Mouse (Mus musculus): ENCODE measurements around the gene Crip2. TPM values are rescaled to one million over a fixed set of nuclear protein-coding genes. Genes with fewer than 3 reads are reported as not detected.

Crip2 gene
- total and polyA plus RNA-seq, 3 experiments, result 1.3 to 9.5 TPM; not detected in 1

GRCm38 (mm10) chr12:113187011-113187375, 47.0 kb downstream of the Crip2 start:
- peaks cover 9% of the 10 kb centered on the region; the same call in 1 of the 2 replicates for H3K27me3 ChIP-seq (ENCODE audit: insufficient read depth, low read length)
- H3K9me3 ChIP-seq (replicated peaks), result peaks cover 38% of the 10 kb centered on the region
- H3K4me3 ChIP-seq (ENCODE audit: low read depth, low read length), result no peak overlapping the region
- DNase-seq (ENCODE audit: low spot score) (no peak), ATAC-seq (ENCODE audit: extremely low read depth, insufficient number of reproducible peaks, low FRiP score, poor library complexity, severe bottlenecking) (no peak)
- H3K4me1 ChIP-seq (ENCODE audit: insufficient read depth, low read depth, low read length), result no peaks in the 10 kb centered on the region
- no peaks in the 10 kb centered on the region for H3K36me3 ChIP-seq (replicated peaks)
- no peak for TF ChIP-seq GATA2 (IDR thresholded peaks at IDR 0.05; ENCODE audit: borderline replicate concordance, low read depth, low read length)
- TF ChIP-seq TAL1 (conservative IDR thresholded peaks at IDR 0.05; ENCODE audit: low read depth, low read length), result no peak
- TF ChIP-seq GATA1 (IDR thresholded peaks at IDR 0.05; ENCODE audit: borderline replicate concordance, low read length), result no peak

GRCm38 (mm10) chr12:113187584-113188295, 47.7 kb downstream of the Crip2 start:
- TF ChIP-seq TAL1 (conservative IDR thresholded peaks at IDR 0.05; ENCODE audit: low read depth, low read length), result no peak
- TF ChIP-seq GATA2 (IDR thresholded peaks at IDR 0.05; ENCODE audit: borderline replicate concordance, low read depth, low read length), result no peak
- TF ChIP-seq POLR2AphosphoS5 (IDR thresholded peaks at IDR 0.05; ENCODE audit: insufficient replicate concordance, low read depth, low read length), result no peak
- TF ChIP-seq GATA1 (IDR thresholded peaks at IDR 0.05; ENCODE audit: borderline replicate concordance, low read length), result no peak
- no peak for TF ChIP-seq CTCF (IDR thresholded peaks at IDR 0.05; ENCODE audit: low read depth, low read length)
- peaks cover 11% of the 10 kb centered on the region; the same call in 1 of the 2 replicates for H3K27me3 ChIP-seq (ENCODE audit: insufficient read depth, low read length)

GRCm38 (mm10) chr12:113188349-113189055, 48.5 kb downstream of the Crip2 start:
- H3K4me3 ChIP-seq (ENCODE audit: low read depth, low read length), result peak overlapping the region; percentile 22; the same call in 1 of the 2 replicates
- TF ChIP-seq GATA2 (IDR thresholded peaks at IDR 0.05; ENCODE audit: borderline replicate concordance, low read depth, low read length), result no peak
- no peak for TF ChIP-seq GATA1 (IDR thresholded peaks at IDR 0.05; ENCODE audit: borderline replicate concordance, low read length)
- no peak for TF ChIP-seq POLR2AphosphoS5 (IDR thresholded peaks at IDR 0.05; ENCODE audit: insufficient replicate concordance, low read depth, low read length)
- no peak for TF ChIP-seq TAL1 (conservative IDR thresholded peaks at IDR 0.05; ENCODE audit: low read depth, low read length)
- no peak for TF ChIP-seq CTCF (IDR thresholded peaks at IDR 0.05; ENCODE audit: low read depth, low read length)
- H3K36me3 ChIP-seq (replicated peaks), result no peaks in the 10 kb centered on the region
- H3K9me3 ChIP-seq (replicated peaks), result peaks cover 38% of the 10 kb centered on the region
- no peaks in the 10 kb centered on the region for H3K4me1 ChIP-seq (ENCODE audit: insufficient read depth, low read depth, low read length)
- ATAC-seq (ENCODE audit: extremely low read depth, insufficient number of reproducible peaks, low FRiP score, poor library complexity, severe bottlenecking) (no peak), DNase-seq (ENCODE audit: low spot score) (no peak)
- H3K27me3 ChIP-seq (ENCODE audit: insufficient read depth, low read length), result peaks cover 13% of the 10 kb centered on the region; the same call in 1 of the 2 replicates

More at GRCm38 (mm10) chr12:113187584-113188295, 47.7 kb downstream of the Crip2 start:
- H3K36me3 ChIP-seq (replicated peaks), result no peaks in the 10 kb centered on the region
- DNase-seq (ENCODE audit: low spot score) (no peak), ATAC-seq (ENCODE audit: extremely low read depth, insufficient number of reproducible peaks, low FRiP score, poor library complexity, severe bottlenecking) (no peak)
- H3K4me1 ChIP-seq (ENCODE audit: insufficient read depth, low read depth, low read length), result no peaks in the 10 kb centered on the region
- H3K4me3 ChIP-seq (ENCODE audit: low read depth, low read length), result peak overlapping the region; percentile 22; the same call in 1 of the 2 replicates
- H3K9me3 ChIP-seq (replicated peaks), result peaks cover 38% of the 10 kb centered on the region

GRCm38 (mm10) chr12:113193423-113193822, 53.4 kb downstream of the Crip2 start:
- ATAC-seq (ENCODE audit: extremely low read depth, insufficient number of reproducible peaks, low FRiP score, poor library complexity, severe bottlenecking) (0 out of 2 replicates have a peak, but pooled peaks have one; percentile 8), DNase-seq (ENCODE audit: low spot score) (no peak)
- TF ChIP-seq CTCF (IDR thresholded peaks at IDR 0.05; ENCODE audit: low read depth, low read length) (no peak), GATA1 (IDR thresholded peaks at IDR 0.05; ENCODE audit: borderline replicate concordance, low read length) (no peak), GATA2 (IDR thresholded peaks at IDR 0.05; ENCODE audit: borderline replicate concordance, low read depth, low read length) (no peak), POLR2AphosphoS5 (IDR thresholded peaks at IDR 0.05; ENCODE audit: insufficient replicate concordance, low read depth, low read length) (no peak)
- H3K27me3 ChIP-seq (ENCODE audit: insufficient read depth, low read length), result peaks cover 8% of the 10 kb centered on the region; the same call in 1 of the 2 replicates
- H3K4me3 ChIP-seq (ENCODE audit: low read depth, low read length), result no peak overlapping the region
- H3K9me3 ChIP-seq (replicated peaks), result peaks cover 9% of the 10 kb centered on the region
- H3K4me1 ChIP-seq (ENCODE audit: insufficient read depth, low read depth, low read length), result no peaks in the 10 kb centered on the region
- H3K36me3 ChIP-seq (replicated peaks), result no peaks in the 10 kb centered on the region

Other genes with a start within 250 kb of the Crip2 start
- gene Jag2, start 210.5 kb upstream of the Crip2 start, total RNA-seq (2014; fragmentation: Nextera tagmentation), result 1.8 and 3.5 TPM in 2 replicates
- gene Jag2, start 210.5 kb upstream of the Crip2 start, total RNA-seq (2017), result 0.44 and 1.4 TPM in 2 replicates
- 0.60 and 0.62 TPM in 2 replicates for gene Jag2, start 210.5 kb upstream of the Crip2 start, polyA plus RNA-seq (2012)
- 6.2 and 9.2 TPM in 2 replicates for gene Nudt14, start 198.1 kb upstream of the Crip2 start, total RNA-seq (2014; fragmentation: Nextera tagmentation)
- 22.2 and 28.1 TPM in 2 replicates for gene Nudt14, start 198.1 kb upstream of the Crip2 start, total RNA-seq (2017)
- gene Nudt14, start 198.1 kb upstream of the Crip2 start, polyA plus RNA-seq (2012), result 13.3 and 13.7 TPM in 2 replicates
- 9.0 and 15.9 TPM in 2 replicates for gene Btbd6, start 163.8 kb upstream of the Crip2 start, total RNA-seq (2014; fragmentation: Nextera tagmentation)
- gene Btbd6, start 163.8 kb upstream of the Crip2 start, total RNA-seq (2017), result 10.2 and 11.1 TPM in 2 replicates
- gene Btbd6, start 163.8 kb upstream of the Crip2 start, polyA plus RNA-seq (2012), result 68.3 and 101 TPM in 2 replicates
- 63.4 and 95.9 TPM in 2 replicates for gene Brf1, start 139.5 kb upstream of the Crip2 start, total RNA-seq (2014; fragmentation: Nextera tagmentation)
- gene Brf1, start 139.5 kb upstream of the Crip2 start, total RNA-seq (2017), result 76.4 and 77.1 TPM in 2 replicates
- gene Brf1, start 139.5 kb upstream of the Crip2 start, polyA plus RNA-seq (2012), result 44.0 and 46.8 TPM in 2 replicates
- 45.0 and 47.0 TPM in 2 replicates for gene Pacs2, start 125.7 kb upstream of the Crip2 start, total RNA-seq (2014; fragmentation: Nextera tagmentation)
- gene Pacs2, start 125.7 kb upstream of the Crip2 start, total RNA-seq (2017), result 17.0 and 18.3 TPM in 2 replicates
- gene Pacs2, start 125.7 kb upstream of the Crip2 start, polyA plus RNA-seq (2012), result 19.9 and 21.1 TPM in 2 replicates
- gene Tex22, start 65.7 kb upstream of the Crip2 start, total RNA-seq (2014; fragmentation: Nextera tagmentation), result not detected in 2 replicates
- 0.17 and 0.38 TPM in 2 replicates for gene Tex22, start 65.7 kb upstream of the Crip2 start, total RNA-seq (2017)
- not detected in 2 replicates for gene Tex22, start 65.7 kb upstream of the Crip2 start, polyA plus RNA-seq (2012)
- gene Mta1, start 42.0 kb upstream of the Crip2 start, total RNA-seq (2014; fragmentation: Nextera tagmentation), result 269 and 277 TPM in 2 replicates
- 38.3 and 48.5 TPM in 2 replicates for gene Mta1, start 42.0 kb upstream of the Crip2 start, total RNA-seq (2017)
- gene Mta1, start 42.0 kb upstream of the Crip2 start, polyA plus RNA-seq (2012), result 489 and 507 TPM in 2 replicates
- gene Crip1, start 6.1 kb downstream of the Crip2 start, total RNA-seq (2014; fragmentation: Nextera tagmentation), result 31.5 and 42.4 TPM in 2 replicates
- gene Crip1, start 6.1 kb downstream of the Crip2 start, total RNA-seq (2017), result 897 and 989 TPM in 2 replicates
- gene Crip1, start 6.1 kb downstream of the Crip2 start, polyA plus RNA-seq (2012), result 143 and 174 TPM in 2 replicates
- gene Tedc1, start 16.2 kb downstream of the Crip2 start, total RNA-seq (2014; fragmentation: Nextera tagmentation), result 8.4 and 13.7 TPM in 2 replicates
- 9.3 and 13.0 TPM in 2 replicates for gene Tedc1, start 16.2 kb downstream of the Crip2 start, total RNA-seq (2017)
- 31.4 and 35.1 TPM in 2 replicates for gene Tedc1, start 16.2 kb downstream of the Crip2 start, polyA plus RNA-seq (2012)
- gene Tmem121, start 45.7 kb downstream of the Crip2 start, total RNA-seq (2014; fragmentation: Nextera tagmentation), result not detected in 2 replicates
- gene Tmem121, start 45.7 kb downstream of the Crip2 start, total RNA-seq (2017), result not detected in 2 replicates
- not detected in 2 replicates for gene Tmem121, start 45.7 kb downstream of the Crip2 start, polyA plus RNA-seq (2012)